Mouse (Mus musculus) embryonic fibroblast, embryonic 13.5 days (primary cell): Measurements from ENCODE around the gene Kcne3.

ENCODE experiments used
- CTCF ChIP-seq: IDR thresholded peaks from 2 replicates; pipeline ENCODE4 v1.5.1; 2011; ENCODE audit warnings: mild to moderate bottlenecking, control low read depth, low read length, moderate library complexity, borderline replicate concordance; ENCODE audit not compliant: insufficient read depth
- POLR2A ChIP-seq: IDR thresholded peaks from 2 replicates; pipeline ENCODE4 v1.6.1; 2011; ENCODE audit warnings: low read depth, mild to moderate bottlenecking, control low read depth, low read length, moderate library complexity

DNA sequence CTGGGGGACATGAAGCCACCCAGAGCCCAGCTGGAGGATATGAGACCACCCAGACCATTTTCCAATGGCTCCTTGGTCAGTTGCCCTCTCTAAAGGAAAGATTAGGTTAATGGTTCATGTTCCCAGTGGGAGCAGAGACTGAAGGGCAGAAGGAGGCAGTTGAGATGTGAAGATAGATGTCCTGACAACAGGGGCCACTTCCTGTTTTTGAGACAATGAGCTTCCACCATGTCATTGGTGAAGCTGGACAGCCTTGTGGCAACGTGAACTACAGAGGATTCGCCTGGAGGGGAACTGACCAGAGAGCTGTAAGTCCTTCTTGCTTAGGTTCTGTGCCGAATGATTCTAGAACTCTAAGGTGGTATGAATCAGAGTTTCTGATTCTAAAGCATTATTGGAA, at the start of gene Kcne3:
- TF ChIP-seq CTCF (no peak), POLR2A (no peak)
